Mouse (Mus musculus): Measurements from ENCODE around the gene Tvp23a. TPM values are rescaled to one million over a fixed set of nuclear protein-coding genes. Genes with fewer than 3 reads are reported as not detected.

The Tvp23a gene
- total RNA-seq, 4 experiments from 2014 or later, result 0.16 to 0.66 (median 0.28) TPM; not detected in 1

DNA sequence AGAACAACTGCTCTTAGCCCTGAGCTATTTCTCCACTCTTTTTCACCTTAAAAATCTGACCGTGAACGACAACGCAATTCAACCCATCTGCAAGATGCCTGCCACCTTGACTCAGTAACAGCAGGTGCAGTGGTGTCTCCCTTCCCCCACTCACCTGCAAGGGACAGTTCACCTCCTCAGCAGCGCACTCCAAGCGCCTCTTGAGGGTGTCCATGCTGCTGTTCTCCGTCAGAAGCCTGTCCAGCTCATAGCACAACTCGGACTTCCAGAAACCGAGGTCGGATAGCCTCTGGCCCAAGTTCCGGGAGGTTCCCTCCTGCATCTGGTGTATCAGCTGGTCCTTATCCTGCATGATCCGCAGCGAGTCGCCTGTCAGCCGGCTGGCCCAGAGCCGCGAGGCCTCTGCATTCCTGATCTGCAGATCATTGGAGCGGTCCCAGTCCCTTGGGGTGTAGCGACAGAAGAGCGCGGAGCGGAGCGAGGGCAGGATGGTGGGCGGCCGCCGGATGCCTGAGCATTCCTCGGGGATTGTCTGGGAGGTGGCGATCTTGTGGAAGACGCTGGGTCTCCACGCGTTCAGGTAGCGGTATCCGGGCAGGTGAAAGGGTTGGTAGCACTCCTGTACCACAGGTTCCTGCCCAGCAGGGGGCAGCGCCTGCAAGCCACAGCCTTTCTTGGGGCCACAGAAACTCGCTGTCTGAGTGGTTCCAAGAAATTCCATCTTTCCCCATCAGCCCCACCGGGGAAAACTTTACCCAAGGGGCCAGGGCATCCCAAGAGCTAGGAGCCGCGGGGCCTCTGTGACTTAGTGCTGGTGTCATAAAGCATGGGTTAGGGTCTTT lies 52.2 kb downstream of the Tvp23a start, which contains the start of gene Tekt5:
Tekt5 (minus strand) TSS at position 792 of the 842 bp plus-strand sequence.
- DNase-seq (ENCODE audit: low spot score), result no peak

DNA sequence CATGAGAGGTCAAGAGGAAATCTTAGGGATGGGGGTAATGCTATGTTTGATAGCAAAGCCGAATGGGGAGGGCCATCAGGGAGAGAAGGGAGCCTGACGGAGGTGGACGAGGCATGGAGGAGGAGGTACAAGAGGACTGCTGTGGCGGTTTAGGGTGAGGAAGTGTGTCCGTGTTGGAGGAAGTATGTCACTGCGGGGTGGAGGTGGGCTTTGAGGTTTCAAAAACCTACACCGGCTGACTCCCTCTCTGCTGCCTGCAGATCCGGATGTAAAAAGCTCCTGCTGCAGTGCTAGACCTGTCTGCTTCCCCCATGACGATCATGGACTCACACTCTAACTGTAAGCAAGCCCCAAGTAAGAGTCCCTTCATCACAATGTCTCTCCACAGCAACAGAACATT lies 54.6 kb downstream of the Tvp23a start:
- no peak for DNase-seq (ENCODE audit: low spot score)

DNA sequence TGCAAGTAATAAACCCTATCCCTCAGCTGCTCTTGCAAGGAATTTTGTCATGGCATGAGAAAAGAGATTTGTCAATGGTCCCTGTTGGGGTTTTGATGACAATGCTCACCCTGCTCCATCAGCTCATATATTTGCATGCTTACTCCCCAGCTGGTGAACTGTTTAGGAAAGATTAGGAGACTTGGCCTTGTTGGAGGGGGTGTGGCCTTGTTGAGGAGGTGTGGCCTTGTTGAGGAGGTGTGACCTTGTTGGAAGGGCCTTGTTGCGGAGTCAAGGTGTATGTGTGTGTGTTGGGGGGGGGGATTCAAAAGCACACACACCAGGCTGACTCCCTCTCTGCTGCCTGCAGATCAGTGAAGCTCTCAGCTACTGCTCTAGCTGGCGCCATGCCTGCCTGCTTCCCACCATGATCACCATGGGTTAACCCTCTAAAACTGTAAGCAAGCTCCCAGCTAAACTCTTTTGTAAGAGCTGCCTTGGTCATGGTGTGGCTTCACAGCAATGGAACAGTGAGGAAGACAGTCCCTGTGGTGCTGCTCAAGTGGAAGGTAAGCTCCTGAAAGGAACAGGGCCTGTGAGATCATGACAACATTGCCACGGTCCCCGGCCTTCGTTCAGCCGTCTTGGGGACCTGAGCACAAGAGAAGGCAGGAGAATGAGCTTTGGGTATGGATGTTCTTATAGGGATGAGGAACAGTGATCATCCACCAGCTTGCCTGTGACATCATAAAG lies 58.4 kb downstream of the Tvp23a start:
- no peak for DNase-seq (ENCODE audit: low spot score)

DNA sequence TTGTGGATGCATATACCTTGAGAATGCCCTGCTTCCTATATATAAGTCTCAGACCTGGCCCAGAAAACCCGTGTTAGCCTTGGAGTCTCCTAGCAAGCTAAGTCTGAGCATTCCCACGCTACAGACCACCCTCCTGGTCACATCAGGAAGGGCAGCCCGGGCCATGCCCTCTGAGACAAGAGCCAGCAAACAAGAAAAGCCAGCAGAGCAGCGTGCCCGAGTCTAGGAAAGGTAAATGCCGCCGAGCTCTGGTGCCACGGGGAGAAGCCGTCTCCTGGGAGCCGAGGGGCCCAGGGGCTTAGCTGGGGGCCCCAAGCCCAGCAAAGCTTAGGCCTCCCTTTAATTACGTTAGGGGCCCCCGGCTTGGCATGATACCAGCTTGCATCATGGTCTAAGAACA lies 61.9 kb downstream of the Tvp23a start:
- DNase-seq (ENCODE audit: low spot score), result no peak

DNA sequence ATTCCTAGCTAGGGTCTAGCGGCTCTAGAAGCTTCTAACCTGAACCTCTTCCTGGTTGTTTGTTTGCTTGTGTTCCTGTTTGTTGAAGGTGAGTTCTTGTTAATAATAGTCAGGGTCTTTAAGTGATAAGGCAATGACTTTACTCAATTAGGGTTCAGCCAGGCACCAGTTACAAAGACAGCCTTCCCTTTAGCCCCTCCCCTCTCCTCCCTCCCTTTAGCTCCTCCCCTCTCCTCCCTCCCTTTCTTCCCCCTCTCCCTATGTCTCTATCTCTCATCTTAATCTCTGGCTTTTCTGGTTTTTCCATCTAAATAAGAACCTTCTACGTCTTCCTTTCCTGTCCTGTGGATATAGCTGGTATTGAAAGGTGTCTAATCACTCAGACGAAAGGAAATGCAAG lies 62.6 kb downstream of the Tvp23a start:
- DNase-seq (ENCODE audit: low spot score), result no peak

DNA sequence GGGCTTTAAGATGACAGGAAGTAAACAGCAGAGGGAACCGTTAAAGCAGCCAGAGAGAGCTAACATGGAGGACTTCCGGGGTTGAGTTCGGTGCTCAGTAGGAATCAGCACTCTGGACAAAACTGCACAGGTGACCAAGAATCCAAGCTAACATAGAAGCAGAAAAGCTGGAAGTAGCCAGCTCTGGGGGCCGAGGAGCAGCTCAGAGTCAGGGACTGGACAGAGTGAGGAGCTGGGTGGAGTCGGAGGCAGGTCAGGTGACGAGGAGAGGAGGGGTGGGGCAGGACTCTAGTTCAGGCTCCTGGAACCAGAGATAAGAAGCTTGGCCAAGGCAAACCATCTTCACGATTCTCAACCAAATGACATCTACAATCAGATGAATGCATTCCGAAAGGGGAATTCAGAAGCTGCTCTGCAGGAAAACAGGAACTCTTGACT lies 63.1 kb downstream of the Tvp23a start:
- no peak for DNase-seq (ENCODE audit: low spot score)

DNA sequence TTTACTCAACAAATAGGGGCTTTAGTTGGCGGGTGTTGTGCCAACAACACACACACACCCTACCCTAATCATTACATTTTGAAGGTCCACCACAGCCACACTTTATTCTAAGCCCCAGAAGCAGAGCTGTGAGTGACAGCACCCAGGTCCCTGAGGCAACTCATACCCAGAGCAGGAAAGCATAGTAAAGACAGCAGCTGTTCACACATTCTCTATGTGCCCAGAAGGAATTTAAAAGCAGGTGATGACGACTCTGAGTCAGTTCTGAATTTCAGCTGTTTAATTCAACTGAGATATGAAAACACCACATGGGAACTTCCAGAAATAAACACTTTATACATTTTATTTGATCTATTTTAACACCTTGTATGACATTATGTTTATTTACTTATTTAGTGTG lies 67.6 kb downstream of the Tvp23a start:
- DNase-seq (ENCODE audit: low spot score), result no peak

DNA sequence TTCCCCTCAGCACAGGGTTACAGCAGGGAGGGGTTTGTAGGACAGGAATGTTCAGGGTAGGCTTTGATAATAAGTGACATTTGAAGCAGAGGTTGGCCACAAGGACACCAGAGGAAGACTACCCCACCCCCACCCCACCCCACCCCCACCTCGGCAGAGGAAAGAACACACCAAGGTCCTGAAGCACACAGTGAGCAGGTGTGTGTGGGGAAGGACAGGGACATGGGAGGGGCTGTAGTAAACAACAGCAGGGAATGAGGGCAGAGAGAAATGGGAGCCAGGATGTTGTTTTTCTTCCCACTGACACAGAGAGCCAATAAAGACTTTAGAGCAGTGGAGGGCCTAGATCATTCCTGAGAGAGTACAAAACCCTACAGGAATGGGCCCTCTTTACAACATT lies 69.9 kb downstream of the Tvp23a start:
- no peak for DNase-seq (ENCODE audit: low spot score)

DNA sequence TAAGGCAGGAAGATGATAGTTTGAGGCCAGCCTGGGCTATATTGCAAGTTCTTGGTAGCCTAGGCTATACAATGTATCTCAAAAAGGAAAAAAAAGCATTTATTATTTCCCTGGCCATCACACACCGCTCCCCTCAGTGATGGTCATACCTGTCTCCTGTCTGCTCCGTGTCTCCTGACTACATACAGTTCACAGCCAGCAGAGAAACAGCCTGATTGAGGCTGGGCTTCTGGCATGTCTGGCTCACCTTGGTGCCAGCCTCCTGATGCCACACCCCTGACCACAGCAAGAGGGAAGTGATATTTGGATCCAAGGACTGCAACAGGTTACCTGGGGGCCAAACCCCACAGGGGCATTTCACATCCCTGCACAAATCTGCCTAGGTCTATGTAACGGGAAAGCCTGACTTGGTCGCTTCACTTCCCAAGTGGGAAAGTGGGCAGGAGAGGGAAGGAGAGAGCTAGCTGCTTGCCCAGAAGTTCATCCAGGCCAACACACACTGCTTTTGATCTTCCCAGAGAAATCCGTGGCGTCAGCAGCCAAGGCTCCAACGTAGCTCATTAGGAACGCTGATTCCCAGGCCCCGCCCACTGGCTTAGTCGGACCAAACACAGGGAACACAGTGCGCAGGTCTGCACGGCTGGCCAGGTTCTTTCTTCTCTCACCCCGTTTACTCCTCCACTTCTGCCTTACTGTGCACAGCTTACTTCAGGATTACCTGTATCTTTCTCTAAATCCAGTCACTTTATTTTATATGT lies 72.7 kb downstream of the Tvp23a start:
- no peak for DNase-seq (ENCODE audit: low spot score)

DNA sequence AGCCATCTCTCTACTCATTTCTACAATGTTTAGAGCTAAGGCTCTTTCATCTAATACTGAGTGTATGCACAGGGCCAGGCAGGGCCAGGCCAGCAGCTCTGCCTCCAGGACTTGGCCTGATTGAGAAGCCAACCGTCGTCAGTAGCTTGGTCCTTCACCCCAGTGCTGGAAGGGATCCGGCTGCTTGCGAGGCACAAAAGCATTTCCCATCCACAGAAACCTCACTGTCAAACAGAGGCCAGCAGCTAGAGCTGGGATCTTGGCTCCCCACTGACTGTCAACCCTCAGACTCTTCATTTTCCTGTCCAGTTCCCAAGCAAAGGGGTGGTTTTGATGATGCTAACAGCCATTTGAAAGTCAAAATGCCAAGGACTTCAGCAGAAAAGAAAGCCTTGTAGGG lies 74.8 kb downstream of the Tvp23a start:
- DNase-seq (ENCODE audit: low spot score), result no peak

Other genes starting within 250 kb of the Tvp23a start
- 10 to 100 TPM; 32.6 to 40.9 (median 37.7) TPM for gene Emp2, start 133.4 kb downstream of the Tvp23a start, total RNA-seq (2022)
- gene Tekt5, start 51.9 kb downstream of the Tvp23a start, total RNA-seq (2022), result under 1 TPM in 1 of 4 experiments, not detected in 3; 0.22 TPM
- 10 to 100 TPM in 1 of 4 experiments, 1 to 10 TPM in 3; 7.0 to 10.0 (median 8.5) TPM for gene Nubp1, start 35.4 kb downstream of the Tvp23a start, total RNA-seq (2022)
- gene Ciita, start 32.7 kb upstream of the Tvp23a start, total RNA-seq (2022), result under 1 TPM; 0.35 to 0.92 (median 0.67) TPM
- gene Dexi, start 95.7 kb upstream of the Tvp23a start, total RNA-seq (2022), result 10 to 100 TPM; 36.4 to 38.7 (median 37.3) TPM
- gene Clec16a, start 98.0 kb upstream of the Tvp23a start, total RNA-seq (2022), result 10 to 100 TPM; 54.8 to 71.3 (median 63.2) TPM